Mouse (Mus musculus) spleen, adult 2 months (tissue): ENCODE measurements around the gene Klhl26.

Experiments used
- CTCF ChIP-seq: fragments of 200-500 bp; IDR thresholded peaks from 2 replicates; pipeline ENCODE4 v1.5.1; 2011; ENCODE audit warnings: mild to moderate bottlenecking, inconsistent platforms; ENCODE audit not compliant: insufficient read depth, insufficient read length, insufficient replicate concordance; ENCODE audit errors: extremely low read depth
- POLR2A ChIP-seq: fragments of 200-500 bp; IDR thresholded peaks from 2 replicates; pipeline ENCODE4 v1.6.1; 2011; ENCODE audit warnings: low read depth, low read length, inconsistent platforms

GRCm38 (mm10) chr8:70501820-70502529, 25.2 kb upstream of the Klhl26 start:
- TF ChIP-seq CTCF = no peak
- TF ChIP-seq POLR2A = no peak
